Mouse (Mus musculus) MEL (cell line): ENCODE measurements at regions not wholly inside any gene's neighbourhood (a gene's known extent, or its start where the extent isn't known, plus 50 kb on each side); places are given as distances from the start of the nearest gene placed in this dataset.

Source experiments
- CTCF ChIP-seq, 3 experiments: IDR thresholded peaks in 2 of 3; conservative IDR thresholded peaks in 1 of 3; 2 replicates each; pipeline ENCODE4 v1.5.1; 2011 to 2012; ENCODE audit warnings: low read length in 3 of 3, low read depth in 2 of 3, mild to moderate bottlenecking in 2 of 3, improper control_type of control experiment in 1 of 3, inconsistent platforms in 1 of 3, mixed read lengths in 1 of 3, moderate library complexity in 1 of 3; ENCODE audit not compliant: control insufficient read depth in 1 of 3, insufficient read depth in 1 of 3, poor library complexity in 1 of 3, severe bottlenecking in 1 of 3
- E2F4 ChIP-seq: IDR thresholded peaks from 2 replicates; pipeline ENCODE4 v1.6.1; 2011; ENCODE audit warnings: low read depth, low read length, improper control_type of control experiment, borderline replicate concordance
- EP300 ChIP-seq, 2 experiments: IDR thresholded peaks; 2 replicates each; pipeline ENCODE4 v1.6.1; 2011; ENCODE audit warnings: improper control_type of control experiment in 2 of 2, low read length in 2 of 2, low read depth in 1 of 2, mild to moderate bottlenecking in 1 of 2
- GATA1 ChIP-seq: IDR thresholded peaks from 2 replicates; pipeline ENCODE4 v1.6.1; 2011; ENCODE audit warnings: low read depth, low read length, improper control_type of control experiment
- HCFC1 ChIP-seq: IDR thresholded peaks from 2 replicates; pipeline ENCODE4 v1.6.1; 2012; ENCODE audit warnings: low read depth, mild to moderate bottlenecking, inconsistent platforms, low read length, improper control_type of control experiment, moderate library complexity
- NELFE ChIP-seq: IDR thresholded peaks from 2 replicates; pipeline ENCODE4 v1.6.1; 2011; ENCODE audit warnings: low read depth, low read length, improper control_type of control experiment
- POLR2A ChIP-seq, 2 experiments: IDR thresholded peaks; 2 replicates each; pipeline ENCODE4 v1.6.1; 2011 to 2012; ENCODE audit warnings: low read length in 2 of 2, mild to moderate bottlenecking in 2 of 2, control low read depth in 1 of 2, improper control_type of control experiment in 1 of 2, low read depth in 1 of 2, moderate library complexity in 1 of 2; ENCODE audit not compliant: control insufficient read depth in 1 of 2, insufficient read depth in 1 of 2, poor library complexity in 1 of 2
- ZC3H11A ChIP-seq: IDR thresholded peaks from 2 replicates; pipeline ENCODE4 v1.6.1; 2012; ENCODE audit warnings: low read depth, mild to moderate bottlenecking, inconsistent platforms, low read length, improper control_type of control experiment

- TF ChIP-seq CTCF (IDR thresholded peaks at IDR 0.05 in 2 of 3, conservative IDR thresholded peaks at IDR 0.05 in 1 of 3; ENCODE audit: control insufficient read depth in 1 of 3, insufficient read depth in 1 of 3, low read depth in 2 of 3, low read length in 3 of 3, poor library complexity in 1 of 3, severe bottlenecking in 1 of 3), result no peak
- no peak for TF ChIP-seq POLR2A (IDR thresholded peaks at IDR 0.05; ENCODE audit: control insufficient read depth in 1 of 2, insufficient read depth in 1 of 2, low read depth in 1 of 2, low read length in 2 of 2, poor library complexity in 1 of 2)
- no peak for TF ChIP-seq NELFE
- TF ChIP-seq E2F4, result no peak
- TF ChIP-seq ZC3H11A, result no peak
- TF ChIP-seq HCFC1, result no peak
- no peak for TF ChIP-seq GATA1
- no peak for TF ChIP-seq EP300 (IDR thresholded peaks at IDR 0.05; ENCODE audit: low read depth in 1 of 2, low read length in 2 of 2)
Observed at GRCm38 (mm10) chr13:60262449-60263028, 85.4 kb upstream of the Gas1 start.
